Mouse (Mus musculus): ENCODE measurements at regions not wholly inside any gene's neighbourhood (a gene's known extent, or its start where the extent isn't known, plus 50 kb on each side); places are given as distances from the start of the nearest gene placed in this dataset.

DNA sequence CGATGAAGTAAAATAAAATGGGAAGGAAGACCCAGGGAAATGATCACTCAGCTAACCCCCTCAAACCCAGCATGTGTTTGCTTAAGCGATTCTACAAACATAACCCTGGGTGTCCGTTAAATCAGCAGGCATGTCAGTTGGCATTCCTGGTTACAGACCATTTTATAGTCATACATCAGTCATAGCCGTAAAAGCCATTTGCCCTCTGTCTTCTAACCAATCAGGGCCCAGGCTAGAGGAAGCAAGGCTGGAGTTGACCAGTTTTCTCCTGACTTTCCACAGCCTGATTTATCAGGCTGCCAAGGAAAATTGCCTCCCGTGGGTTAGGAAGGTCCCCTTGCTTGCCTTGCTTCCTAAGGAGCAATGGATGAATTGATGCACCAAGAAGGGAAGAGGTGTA is 212.3 kb downstream of the Snx10 start:
- no peaks in the 10 kb centered on the region for H3K36me3 ChIP-seq (replicated peaks; ENCODE audit: low read length)
- H3K4me3 ChIP-seq (replicated peaks): no peak overlapping the region
- H3K27me3 ChIP-seq (replicated peaks): peaks cover 62% of the 10 kb centered on the region
- no peak for TF ChIP-seq GATA1 (IDR thresholded peaks at IDR 0.05; ENCODE audit: borderline replicate concordance, low read length)
- TF ChIP-seq FLI1 (IDR thresholded peaks at IDR 0.05; ENCODE audit: low read length): no peak
- H3K9me3 ChIP-seq: no peaks in the 10 kb centered on the region
- no peaks in the 10 kb centered on the region for H3K4me1 ChIP-seq

DNA sequence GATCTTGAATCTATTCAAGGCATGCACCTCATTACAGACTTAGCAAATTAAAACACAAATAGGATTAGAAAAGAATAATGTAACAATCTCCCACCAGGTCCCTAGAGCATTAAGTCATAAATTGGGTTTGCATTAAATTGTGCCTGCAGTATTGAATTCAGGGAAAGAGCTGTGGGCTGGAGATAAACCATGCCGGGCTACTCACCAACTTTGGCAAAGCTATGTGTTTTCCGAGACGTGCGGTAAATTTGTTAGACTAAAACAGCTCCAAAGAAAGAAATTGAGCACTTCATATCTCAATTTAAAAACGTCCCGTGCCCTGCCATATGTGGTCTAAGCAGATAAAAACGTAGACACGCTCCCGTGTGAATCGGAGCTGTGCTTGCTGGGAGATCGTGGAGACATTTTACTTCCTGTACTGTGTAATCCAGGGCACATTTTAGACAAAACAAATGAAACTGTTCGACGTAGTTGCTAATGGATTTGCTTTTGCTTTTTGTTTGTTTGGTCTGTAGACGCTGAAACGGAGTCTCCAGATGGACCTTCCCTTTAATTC is 219.5 kb downstream of the Snx10 start:
- TF ChIP-seq GATA1 (IDR thresholded peaks at IDR 0.05; ENCODE audit: borderline replicate concordance, low read length): no peak
- no peak for TF ChIP-seq FLI1 (IDR thresholded peaks at IDR 0.05; ENCODE audit: low read length)
- H3K27me3 ChIP-seq (replicated peaks): peaks cover 70% of the 10 kb centered on the region

DNA sequence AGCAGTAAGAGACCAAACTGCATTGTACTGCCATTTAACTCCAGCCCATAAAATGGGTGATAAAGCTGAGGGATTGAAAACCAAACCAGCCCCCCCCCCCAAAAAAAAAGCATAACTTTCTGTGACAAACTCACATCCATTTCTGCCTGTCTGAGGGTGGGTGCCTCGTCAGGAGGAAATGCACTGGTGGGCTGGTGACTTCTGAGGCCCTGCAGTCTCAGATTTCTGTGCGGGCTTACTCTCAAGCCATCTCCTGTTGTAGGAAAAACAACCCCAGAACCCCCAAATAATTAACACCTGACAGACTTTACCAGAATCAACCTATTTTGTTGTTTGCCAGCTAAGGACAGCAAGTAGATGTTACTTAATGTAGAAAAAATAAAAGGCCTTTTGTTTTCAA is 220.9 kb downstream of the Snx10 start:
- Histone ChIP-seq H3K27me3 (replicated peaks) (peaks cover 72% of the 10 kb centered on the region), H3K36me3 (replicated peaks; ENCODE audit: low read length) (no peaks in the 10 kb centered on the region), H3K4me1 (no peaks in the 10 kb centered on the region), H3K9me3 (no peaks in the 10 kb centered on the region), H3K4me3 (replicated peaks) (no peak overlapping the region)
- TF ChIP-seq FLI1 (IDR thresholded peaks at IDR 0.05; ENCODE audit: low read length) (no peak), GATA1 (IDR thresholded peaks at IDR 0.05; ENCODE audit: borderline replicate concordance, low read length) (no peak)

More for the DNA sequence above, 219.5 kb downstream of the Snx10 start:
- Histone ChIP-seq H3K4me3 (replicated peaks) (peak overlapping the region; percentile 70), H3K4me1 (no peaks in the 10 kb centered on the region), H3K9me3 (no peaks in the 10 kb centered on the region), H3K36me3 (replicated peaks; ENCODE audit: low read length) (no peaks in the 10 kb centered on the region)

DNA sequence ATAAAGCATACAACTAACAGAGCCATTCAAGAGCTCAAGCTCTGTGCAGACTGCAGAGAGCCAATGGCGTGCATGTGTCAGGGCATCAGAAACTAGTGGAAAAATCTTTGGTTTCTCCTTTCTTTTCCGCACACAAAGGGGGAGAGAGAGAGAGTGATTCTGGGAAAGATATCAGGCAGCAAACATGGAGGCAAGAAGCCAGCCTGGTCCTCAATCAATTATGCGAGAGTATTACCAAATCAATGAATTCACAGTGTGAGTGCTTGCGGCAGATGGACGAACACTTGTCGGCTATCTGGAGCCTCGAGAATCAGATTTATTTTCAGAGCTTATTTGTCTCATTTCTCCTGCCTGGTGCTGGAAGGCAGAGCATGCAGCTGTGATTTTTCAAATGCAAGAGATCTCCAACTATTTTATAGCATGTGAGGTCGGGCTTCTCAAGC is 230.6 kb downstream of the Snx10 start:
- no peak overlapping the region for H3K4me3 ChIP-seq (replicated peaks)
- H3K27me3 ChIP-seq (replicated peaks): peaks cover 84% of the 10 kb centered on the region
- 0 out of 2 replicates have a peak, but pooled peaks cover 3% of the 10 kb centered on the region for H3K4me1 ChIP-seq
- no peak for TF ChIP-seq GATA1 (IDR thresholded peaks at IDR 0.05; ENCODE audit: borderline replicate concordance, low read length)
- no peak for TF ChIP-seq FLI1 (IDR thresholded peaks at IDR 0.05; ENCODE audit: low read length)
- H3K36me3 ChIP-seq (replicated peaks; ENCODE audit: low read length): no peaks in the 10 kb centered on the region
- H3K9me3 ChIP-seq: peaks cover 18% of the 10 kb centered on the region

DNA sequence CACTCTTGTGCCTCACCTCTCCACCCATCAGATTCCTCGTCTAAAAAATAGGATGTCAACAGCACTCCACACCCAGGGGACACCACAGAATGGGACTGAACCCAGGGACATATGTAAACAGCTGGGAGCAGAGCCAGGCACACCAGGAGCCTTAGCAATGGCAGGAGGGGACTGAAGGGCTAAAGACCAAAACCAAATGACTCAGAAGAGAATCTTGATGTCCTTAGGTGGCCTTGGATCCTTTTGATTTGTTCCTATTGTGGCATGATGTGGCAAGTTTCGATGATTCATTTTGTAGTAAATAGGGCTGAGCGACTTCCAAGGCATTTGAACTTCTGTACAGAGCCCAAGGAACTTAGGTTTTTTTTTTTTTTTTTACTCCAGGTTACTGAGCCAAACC is 233.4 kb downstream of the Snx10 start:
- H3K4me3 ChIP-seq (replicated peaks): no peak overlapping the region
- H3K4me1 ChIP-seq: peaks cover 14% of the 10 kb centered on the region
- H3K27me3 ChIP-seq (replicated peaks): peaks cover 93% of the 10 kb centered on the region
- H3K36me3 ChIP-seq (replicated peaks; ENCODE audit: low read length): no peaks in the 10 kb centered on the region
- H3K9me3 ChIP-seq: peaks cover 18% of the 10 kb centered on the region
- TF ChIP-seq FLI1 (IDR thresholded peaks at IDR 0.05; ENCODE audit: low read length) (no peak), GATA1 (IDR thresholded peaks at IDR 0.05; ENCODE audit: borderline replicate concordance, low read length) (no peak)

DNA sequence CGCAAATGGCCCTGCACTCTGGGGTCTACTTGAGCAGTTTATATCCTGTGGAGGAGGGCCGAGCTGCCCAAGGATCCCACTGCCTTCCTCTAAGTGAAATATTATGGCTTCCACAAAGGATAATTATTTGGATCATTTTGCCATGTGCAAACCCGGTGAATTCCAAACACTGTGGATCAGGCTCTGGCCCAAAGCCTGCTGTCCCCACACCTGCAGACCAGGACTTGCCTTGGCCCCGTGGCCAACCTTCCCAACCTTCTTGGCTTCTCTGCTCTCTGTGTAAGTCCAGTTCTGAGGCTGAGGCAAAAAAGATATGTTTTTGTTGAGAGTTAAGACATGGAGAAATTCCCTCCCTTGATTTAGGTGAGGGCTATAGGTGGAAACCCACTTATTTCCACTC is 234.0 kb downstream of the Snx10 start:
- Histone ChIP-seq H3K4me1 (peaks cover 11% of the 10 kb centered on the region), H3K36me3 (replicated peaks; ENCODE audit: low read length) (no peaks in the 10 kb centered on the region), H3K27me3 (replicated peaks) (peaks cover 93% of the 10 kb centered on the region), H3K9me3 (peaks cover 18% of the 10 kb centered on the region), H3K4me3 (replicated peaks) (no peak overlapping the region)
- TF ChIP-seq FLI1 (IDR thresholded peaks at IDR 0.05; ENCODE audit: low read length) (no peak), GATA1 (IDR thresholded peaks at IDR 0.05; ENCODE audit: borderline replicate concordance, low read length) (no peak)

DNA sequence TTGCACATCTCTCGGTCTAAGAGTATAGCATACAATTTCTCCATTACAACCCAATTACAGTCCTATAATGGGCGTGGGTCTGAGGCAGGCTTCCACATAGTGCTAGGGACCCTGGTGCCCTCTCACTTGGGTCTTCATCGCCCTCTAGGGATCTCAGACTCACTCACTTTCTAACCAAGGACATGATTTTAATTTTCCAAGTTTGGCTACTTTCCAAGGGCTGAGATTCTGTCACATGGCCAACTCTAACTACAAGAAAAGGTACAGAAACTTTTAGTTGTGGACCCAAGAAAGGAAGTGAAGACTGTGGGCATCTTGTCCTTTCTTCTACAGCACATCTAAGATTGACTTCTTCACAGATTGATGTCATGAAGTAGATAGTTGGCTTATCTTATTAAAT is 235.1 kb downstream of the Snx10 start:
- H3K4me3 ChIP-seq (replicated peaks): no peak overlapping the region
- peaks cover 90% of the 10 kb centered on the region for H3K27me3 ChIP-seq (replicated peaks)
- TF ChIP-seq GATA1 (IDR thresholded peaks at IDR 0.05; ENCODE audit: borderline replicate concordance, low read length) (no peak), FLI1 (IDR thresholded peaks at IDR 0.05; ENCODE audit: low read length) (no peak)
- H3K9me3 ChIP-seq: peaks cover 18% of the 10 kb centered on the region
- peaks cover 11% of the 10 kb centered on the region for H3K4me1 ChIP-seq
- no peaks in the 10 kb centered on the region for H3K36me3 ChIP-seq (replicated peaks; ENCODE audit: low read length)

DNA sequence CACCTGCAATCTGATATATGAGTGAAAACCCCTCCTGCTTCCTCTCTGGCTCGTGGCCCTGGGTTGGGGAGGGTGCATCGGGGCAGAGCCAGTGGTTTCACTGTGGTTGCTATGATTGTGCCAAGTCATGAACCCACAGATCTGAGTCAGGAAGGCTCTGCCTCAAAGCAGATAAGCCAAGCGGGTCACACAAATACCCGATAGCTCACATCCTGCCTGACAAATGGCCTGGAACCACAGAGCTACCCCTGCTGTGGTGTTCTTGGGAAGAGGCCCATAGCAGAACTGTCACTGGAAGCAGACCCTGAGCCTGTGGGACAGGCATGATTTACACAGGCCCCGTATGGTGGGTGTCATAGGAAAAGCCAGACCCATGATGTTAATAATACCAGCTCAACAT is 236.7 kb downstream of the Snx10 start:
- Histone ChIP-seq H3K27me3 (replicated peaks) (peaks cover 86% of the 10 kb centered on the region), H3K9me3 (peaks cover 8% of the 10 kb centered on the region), H3K4me3 (replicated peaks) (peak overlapping the region; percentile 2), H3K4me1 (peaks cover 11% of the 10 kb centered on the region), H3K36me3 (replicated peaks; ENCODE audit: low read length) (no peaks in the 10 kb centered on the region)
- TF ChIP-seq FLI1 (IDR thresholded peaks at IDR 0.05; ENCODE audit: low read length): no peak
- no peak for TF ChIP-seq GATA1 (IDR thresholded peaks at IDR 0.05; ENCODE audit: borderline replicate concordance, low read length)

DNA sequence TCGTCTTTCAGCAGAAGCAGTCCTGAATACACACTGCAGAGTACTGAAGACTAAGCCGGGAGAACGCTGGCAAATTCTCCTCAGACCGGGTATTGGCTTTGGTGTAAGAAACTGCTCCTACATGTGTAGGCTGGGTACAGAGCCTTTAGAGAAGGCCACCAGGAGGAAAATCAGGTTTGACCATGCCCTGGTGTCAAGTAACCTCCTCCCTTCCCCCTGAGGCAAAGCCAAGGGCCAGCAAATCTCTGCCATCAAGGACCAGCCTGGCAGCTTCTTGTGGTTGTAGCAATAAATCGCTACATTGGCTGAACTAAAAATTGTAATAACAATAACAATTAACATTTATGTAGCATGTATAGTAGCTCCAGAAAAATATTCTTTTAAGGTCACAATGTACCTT is 237.8 kb downstream of the Snx10 start:
- H3K4me3 ChIP-seq (replicated peaks): no peak overlapping the region
- TF ChIP-seq GATA1 (IDR thresholded peaks at IDR 0.05; ENCODE audit: borderline replicate concordance, low read length) (no peak), FLI1 (IDR thresholded peaks at IDR 0.05; ENCODE audit: low read length) (no peak)
- peaks cover 11% of the 10 kb centered on the region for H3K4me1 ChIP-seq
- peaks cover 89% of the 10 kb centered on the region for H3K27me3 ChIP-seq (replicated peaks)
- H3K9me3 ChIP-seq: peaks cover 1% of the 10 kb centered on the region; the same call in 1 of the 2 replicates
- H3K36me3 ChIP-seq (replicated peaks; ENCODE audit: low read length): no peaks in the 10 kb centered on the region

DNA sequence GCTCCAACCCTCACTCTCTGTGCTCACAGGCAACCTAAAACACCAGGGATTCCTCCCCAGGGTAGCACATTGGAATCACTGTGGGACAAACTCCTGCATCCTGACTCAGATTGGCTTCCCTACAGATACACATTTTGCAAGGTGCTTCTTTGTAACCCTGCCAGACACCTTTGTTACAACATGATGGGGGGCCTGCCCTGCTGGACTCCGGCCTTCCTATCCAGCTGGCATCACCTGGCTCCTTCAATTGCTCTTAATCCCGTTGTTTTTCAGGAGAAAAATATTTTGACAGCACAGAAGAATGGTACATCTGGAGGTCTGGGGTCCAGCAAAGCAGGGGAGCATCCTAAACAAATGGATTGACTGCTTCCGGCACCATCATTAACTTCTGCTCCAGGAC is 242.8 kb downstream of the Snx10 start:
- peaks cover 17% of the 10 kb centered on the region for H3K9me3 ChIP-seq
- no peak overlapping the region for H3K4me3 ChIP-seq (replicated peaks)
- H3K27me3 ChIP-seq (replicated peaks): peaks cover 87% of the 10 kb centered on the region
- no peaks in the 10 kb centered on the region for H3K36me3 ChIP-seq (replicated peaks; ENCODE audit: low read length)
- peaks cover 8% of the 10 kb centered on the region for H3K4me1 ChIP-seq
- TF ChIP-seq FLI1 (IDR thresholded peaks at IDR 0.05; ENCODE audit: low read length) (no peak), GATA1 (IDR thresholded peaks at IDR 0.05; ENCODE audit: borderline replicate concordance, low read length) (no peak)
